Mouse (Mus musculus) urinary bladder, adult 2 months (tissue): ENCODE data around the gene Cox6b2. TPM values are rescaled to one million over a fixed set of nuclear protein-coding genes. Genes with fewer than 3 reads are reported as not detected.

Experiments used
- DNase-seq: peaks from one replicate; pipeline ENCODE4 v3.0.0; 2022; ENCODE audit warnings: low spot score
- polyA plus RNA-seq: library from polyadenylated mRNA; depleted of rRNA; stranded (reverse); fragments of >200 nt; gene quantifications from 2 replicates; pipeline ENCODE4 v1.2.3, GENCODE M21; 2012; rRNA removed

Gene Cox6b2
- polyA plus RNA-seq, 1 experiment = 61.3 TPM

- no peak for DNase-seq
Measured at GRCm38 (mm10) chr7:4719276-4719675, 33.6 kb downstream of the Cox6b2 start.

DNA sequence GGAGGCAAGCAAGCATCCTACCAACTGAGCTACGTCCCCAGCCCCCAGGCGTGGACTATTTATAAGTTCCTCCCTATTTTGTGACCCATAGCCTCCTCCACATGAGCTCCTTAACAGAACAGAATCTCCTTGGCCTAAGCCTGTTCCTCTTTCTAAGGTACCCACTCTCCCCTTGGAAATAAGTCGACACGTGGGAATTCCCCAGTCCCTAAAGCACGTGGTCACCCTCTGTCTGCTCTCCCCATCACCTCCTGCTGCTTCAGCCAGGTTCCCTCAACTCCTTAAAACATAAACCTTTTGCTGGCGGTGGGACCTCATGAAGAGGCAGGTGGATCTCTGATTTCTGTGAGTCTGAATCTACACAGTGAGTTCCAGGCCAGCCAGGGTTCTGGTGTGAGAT, 35.9 kb downstream of the Cox6b2 start:
- no peak for DNase-seq

- DNase-seq = no peak
Measured at GRCm38 (mm10) chr7:4712594-4712993, 40.3 kb downstream of the Cox6b2 start.

DNA sequence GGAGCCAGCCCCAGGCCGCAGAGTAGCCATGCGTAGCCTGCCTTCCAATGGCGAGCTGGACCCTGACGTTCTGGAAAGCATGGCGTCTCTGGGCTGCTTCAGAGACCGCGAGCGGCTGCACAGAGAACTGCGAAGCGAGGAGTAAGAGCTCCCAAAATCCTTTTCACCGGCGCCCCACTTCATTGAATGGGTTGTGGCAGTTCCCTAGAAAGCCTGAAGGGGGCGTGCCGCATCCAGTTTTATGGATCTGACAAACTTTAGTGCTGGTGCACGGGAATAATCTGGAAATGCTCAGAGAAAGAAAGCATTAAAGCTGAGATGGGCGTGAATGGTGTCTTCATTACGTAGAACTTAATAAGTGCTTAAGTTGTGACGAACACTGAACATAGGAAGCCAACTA, 47.8 kb downstream of the Cox6b2 start:
- DNase-seq = no peak

DNA sequence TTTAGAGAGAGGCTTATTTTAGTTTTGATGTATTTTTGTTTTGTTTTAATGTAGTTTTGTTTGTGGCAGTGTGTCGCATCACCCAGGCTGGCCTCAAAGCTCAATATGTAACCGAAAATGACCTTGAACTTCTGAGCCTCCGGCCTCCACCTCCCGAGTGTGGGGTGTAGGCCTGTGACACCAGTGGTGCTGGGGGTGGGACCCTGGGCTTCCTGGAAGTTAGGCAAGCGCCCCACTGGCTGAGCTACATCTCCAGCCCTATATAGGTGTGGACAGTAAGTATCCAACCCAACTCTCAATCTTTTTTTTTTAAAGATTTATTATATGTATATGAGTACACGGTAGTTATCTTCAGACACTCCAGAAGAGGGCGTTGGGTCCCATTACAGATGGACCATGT, 49.7 kb downstream of the Cox6b2 start:
- no peak for DNase-seq

GRCm38 (mm10) chr7:4702334-4702733, 50.6 kb downstream of the Cox6b2 start:
- no peak for DNase-seq

Other genes starting within 250 kb of the Cox6b2 start
- gene Tnnt1, start 236.7 kb downstream of the Cox6b2 start, polyA plus RNA-seq = 7.5 and 8.8 TPM in 2 replicates
- gene Tnni3, start 228.9 kb downstream of the Cox6b2 start, polyA plus RNA-seq = 5.1 and 5.5 TPM in 2 replicates
- gene Dnaaf3, start 220.6 kb downstream of the Cox6b2 start, polyA plus RNA-seq = 3.5 and 4.0 TPM in 2 replicates
- gene Syt5, start 205.6 kb downstream of the Cox6b2 start, polyA plus RNA-seq = 0.74 and 0.78 TPM in 2 replicates
- not detected in 2 replicates for gene Ptprh, start 149.1 kb downstream of the Cox6b2 start, polyA plus RNA-seq
- 15.5 and 19.2 TPM in 2 replicates for gene Tmem86b, start 121.7 kb downstream of the Cox6b2 start, polyA plus RNA-seq
- 130 and 140 TPM in 2 replicates for gene Ppp6r1, start 94.1 kb downstream of the Cox6b2 start, polyA plus RNA-seq
- gene Hspbp1, start 68.0 kb downstream of the Cox6b2 start, polyA plus RNA-seq = 33.0 and 33.5 TPM in 2 replicates
- gene Brsk1, start 62.5 kb downstream of the Cox6b2 start, polyA plus RNA-seq = 10.1 and 12.8 TPM in 2 replicates
- 0.99 and 1.1 TPM in 2 replicates for gene Tmem150b, start 27.8 kb downstream of the Cox6b2 start, polyA plus RNA-seq
- gene Kmt5c, start 13.0 kb downstream of the Cox6b2 start, polyA plus RNA-seq = 69.0 and 73.6 TPM in 2 replicates
- gene Fam71e2, start 18.2 kb upstream of the Cox6b2 start, polyA plus RNA-seq = 0.06 and 0.08 TPM in 2 replicates
- gene Il11, start 29.8 kb upstream of the Cox6b2 start, polyA plus RNA-seq = 0.61 and 0.62 TPM in 2 replicates
- not detected in 2 replicates for gene Tmem190, start 29.8 kb upstream of the Cox6b2 start, polyA plus RNA-seq
- 13.6 and 14.6 TPM in 2 replicates for gene Tmem238, start 36.6 kb upstream of the Cox6b2 start, polyA plus RNA-seq
- gene Rpl28, start 39.8 kb upstream of the Cox6b2 start, polyA plus RNA-seq = 448 and 645 TPM in 2 replicates
- gene Ube2s, start 59.5 kb upstream of the Cox6b2 start, polyA plus RNA-seq = 115 and 129 TPM in 2 replicates
- gene Shisa7, start 91.6 kb upstream of the Cox6b2 start, polyA plus RNA-seq = 1.1 and 1.3 TPM in 2 replicates
- gene Isoc2b, start 117.2 kb upstream of the Cox6b2 start, polyA plus RNA-seq = 16.3 and 19.4 TPM in 2 replicates
- gene Isoc2a, start 124.1 kb upstream of the Cox6b2 start, polyA plus RNA-seq = 17.1 and 21.3 TPM in 2 replicates
- gene Gm36210, start 153.4 kb upstream of the Cox6b2 start, polyA plus RNA-seq = 0.15 and 0.22 TPM in 2 replicates
- 7.7 and 10.1 TPM in 2 replicates for gene Zfp628, start 162.1 kb upstream of the Cox6b2 start, polyA plus RNA-seq
- gene Nat14, start 168.9 kb upstream of the Cox6b2 start, polyA plus RNA-seq = 10.6 and 14.1 TPM in 2 replicates
- 10.5 and 12.9 TPM in 2 replicates for gene Ssc5d, start 172.7 kb upstream of the Cox6b2 start, polyA plus RNA-seq
- 0.29 and 0.46 TPM in 2 replicates for gene Sbk2, start 211.3 kb upstream of the Cox6b2 start, polyA plus RNA-seq
- gene Sbk3, start 218.1 kb upstream of the Cox6b2 start, polyA plus RNA-seq = 0.25 and 0.44 TPM in 2 replicates
- gene Zfp579, start 243.1 kb upstream of the Cox6b2 start, polyA plus RNA-seq = 35.6 and 38.2 TPM in 2 replicates